Mouse (Mus musculus) heart, embryonic 13.5 days (tissue): ENCODE data around the gene AC161166.1. TPM values are rescaled to one million over a fixed set of nuclear protein-coding genes. Genes with fewer than 3 reads are reported as not detected.
"Not testable (repeated sequence)": the region's sequence is repeated elsewhere in the genome, so short reads cannot be mapped to it uniquely, and the experiment has no call there.

Experiments
- ATAC-seq: fragments of 200-750 bp; cut with Nextera tagmentation; 2 replicates; pipeline ENCODE4 v1.8.0; 2017; ENCODE audit warnings: moderate TSS enrichment; ENCODE audit not compliant: insufficient number of reproducible peaks, low FRiP score, low TSS enrichment; ENCODE audit errors: extremely low read depth
- H3K27ac ChIP-seq: fragments of 300-500 bp; sonication (generic); replicated peaks from 2 replicates; pipeline ENCODE4 v1.5.1; 2015; ENCODE audit warnings: moderate library complexity, mild to moderate bottlenecking, inconsistent platforms
- H3K27me3 ChIP-seq: fragments of 300-500 bp; sonication (generic); replicated peaks from 2 replicates; pipeline ENCODE4 v1.6.1; 2015; ENCODE audit warnings: mild to moderate bottlenecking, inconsistent platforms
- H3K36me3 ChIP-seq: fragments of 300-500 bp; sonication (generic); 2 replicates; pipeline ENCODE4 v1.6.1; 2015; ENCODE audit warnings: mild to moderate bottlenecking, inconsistent platforms
- H3K4me1 ChIP-seq: fragments of 300-500 bp; sonication (generic); 2 replicates; pipeline ENCODE4 v1.6.1; 2015; ENCODE audit warnings: inconsistent platforms
- H3K4me2 ChIP-seq: fragments of 300-500 bp; sonication (generic); 2 replicates; pipeline ENCODE4 v1.6.1; 2015; ENCODE audit warnings: inconsistent platforms, mild to moderate bottlenecking, moderate library complexity
- H3K4me3 ChIP-seq: fragments of 300-500 bp; sonication (generic); 2 replicates; pipeline ENCODE4 v1.5.1; 2015; ENCODE audit warnings: moderate library complexity, mild to moderate bottlenecking, inconsistent platforms
- H3K9ac ChIP-seq: fragments of 300-500 bp; sonication (generic); 2 replicates; pipeline ENCODE4 v1.6.1; 2015; ENCODE audit warnings: inconsistent platforms, mild to moderate bottlenecking, moderate library complexity
- H3K9me3 ChIP-seq: fragments of 300-500 bp; sonication (generic); 2 replicates; pipeline ENCODE4 v1.6.1; 2016; ENCODE audit warnings: inconsistent platforms
- WGBS: fragments of 180-500 bp; shearing (Covaris S2); methylation state at CpG from one replicate; pipeline ENCODE4 v1.1.7; 2015; ENCODE audit warnings: mixed read lengths; 5-methylcytosine and 5-hydroxymethylcytosine counted together
- polyA plus RNA-seq: library from polyadenylated mRNA; unstranded; fragments of >200 nt; fragmentation: Nextera tagmentation; extraction: Ambion mirVana; gene quantifications from 2 replicates; pipeline ENCODE4 v1.2.1, GENCODE M21; 2015

Gene AC161166.1
- polyA plus RNA-seq, 1 experiment from 2014 or later: 0.17 TPM

DNA sequence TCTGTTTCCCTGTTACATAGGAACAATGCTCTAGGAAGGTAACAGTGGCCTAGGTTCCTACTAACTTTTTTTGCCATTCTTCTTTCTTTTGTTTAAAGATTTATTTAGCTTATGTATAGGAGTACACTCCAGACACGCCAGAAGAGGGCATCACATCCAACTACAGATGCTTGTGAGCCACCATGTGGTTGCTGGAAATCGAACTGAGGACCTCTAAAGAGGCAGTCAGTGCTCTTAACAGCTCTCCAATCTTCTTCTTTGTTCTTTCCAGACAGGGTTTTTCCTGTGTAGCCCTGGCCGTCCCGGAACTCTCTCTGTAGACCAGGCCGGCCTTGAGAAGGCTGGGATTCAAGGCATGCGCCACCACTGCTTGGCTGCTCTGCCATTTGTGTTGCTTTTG lies 12.7 kb upstream of the AC161166.1 start:
- Histone ChIP-seq H3K4me2 (no peak overlapping the region), H3K9me3 (no peaks in the 10 kb centered on the region), H3K4me1 (peaks cover 6% of the 10 kb centered on the region), H3K36me3 (no peaks in the 10 kb centered on the region), H3K9ac (no peak overlapping the region), H3K27me3 (peaks cover 3% of the 10 kb centered on the region; the same call in 1 of the 2 replicates), H3K27ac (no peak overlapping the region), H3K4me3 (no peak overlapping the region)
- ATAC-seq: no peak
- 68% methylated on average over 6 of the region's 6 CpGs for WGBS

DNA sequence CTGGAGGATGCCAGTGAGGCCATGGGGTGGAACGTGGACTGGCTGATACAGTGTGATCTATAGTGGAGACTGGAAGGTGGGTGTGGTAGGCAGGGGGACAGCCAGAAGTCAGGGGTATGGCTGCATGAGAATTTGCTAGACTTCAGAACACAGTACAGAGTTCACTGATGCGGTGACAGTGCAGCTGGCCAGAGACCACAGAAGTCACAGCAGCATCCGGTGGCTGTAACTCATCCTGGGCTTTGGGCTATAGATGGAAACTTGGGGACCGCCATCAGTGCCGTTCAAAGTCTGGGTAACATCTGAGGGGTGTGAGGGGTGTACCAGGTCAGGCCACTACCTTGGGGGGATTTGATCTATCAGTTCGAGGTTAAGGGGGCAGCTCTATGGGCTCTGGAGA lies 11.5 kb upstream of the AC161166.1 start:
- H3K4me1 ChIP-seq: no peaks in the 10 kb centered on the region
- peaks cover 3% of the 10 kb centered on the region; the same call in 1 of the 2 replicates for H3K27me3 ChIP-seq
- 81% methylated on average over 6 of the region's 6 CpGs for WGBS
- ATAC-seq: no peak
- H3K9me3 ChIP-seq: no peaks in the 10 kb centered on the region
- H3K36me3 ChIP-seq: no peaks in the 10 kb centered on the region
- no peak overlapping the region for H3K9ac ChIP-seq
- no peak overlapping the region for H3K27ac ChIP-seq
- H3K4me2 ChIP-seq: no peak overlapping the region
- no peak overlapping the region for H3K4me3 ChIP-seq

DNA sequence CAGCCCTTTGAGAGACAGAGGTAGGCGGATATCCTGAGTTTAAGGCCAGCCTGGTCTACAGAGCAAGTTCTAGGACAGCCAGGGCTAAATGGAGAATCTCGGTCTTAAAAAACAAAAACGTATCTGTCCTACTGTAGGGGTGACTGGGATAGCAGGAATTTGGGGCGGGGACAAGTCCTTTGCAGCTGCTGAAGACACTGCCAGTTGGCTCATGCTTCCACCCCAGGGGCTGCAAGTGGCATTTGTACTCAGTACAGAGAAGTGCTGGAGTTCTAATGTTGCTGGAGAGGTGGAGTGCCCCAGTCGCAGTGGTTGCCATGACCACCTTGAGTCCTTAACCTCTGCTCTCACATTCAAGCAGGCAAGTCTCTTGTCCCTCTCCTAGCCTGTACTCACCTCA lies 10.6 kb upstream of the AC161166.1 start:
- Histone ChIP-seq H3K4me2 (no peak overlapping the region), H3K36me3 (no peaks in the 10 kb centered on the region), H3K9ac (no peak overlapping the region), H3K4me1 (no peaks in the 10 kb centered on the region), H3K27me3 (peaks cover 3% of the 10 kb centered on the region; the same call in 1 of the 2 replicates), H3K27ac (no peak overlapping the region), H3K9me3 (no peaks in the 10 kb centered on the region), H3K4me3 (no peak overlapping the region)
- 47% methylated on average over 5 of the region's 5 CpGs for WGBS
- no peak for ATAC-seq

DNA sequence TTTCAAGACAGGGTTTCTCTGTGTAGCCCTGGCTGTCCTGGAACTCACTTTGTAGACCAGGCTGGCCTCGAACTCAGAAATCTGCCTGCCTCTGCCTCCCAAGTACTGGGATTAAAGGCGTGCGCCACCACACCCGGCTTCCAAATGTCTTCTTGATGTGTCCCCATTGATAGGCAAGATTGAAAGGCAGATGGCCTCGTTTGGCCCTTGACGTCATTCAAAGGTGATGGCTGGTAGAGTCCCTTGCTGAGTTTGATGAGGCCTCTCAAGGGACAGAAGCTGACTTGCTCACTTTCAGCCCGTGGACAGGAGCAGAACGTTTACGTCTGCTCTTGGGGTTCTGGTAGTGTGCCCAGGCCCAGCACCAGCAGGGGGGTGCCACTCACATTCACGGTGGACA lies 7.8 kb upstream of the AC161166.1 start:
- H3K4me3 ChIP-seq, H3K9ac ChIP-seq, H3K27ac ChIP-seq, H3K27me3 ChIP-seq, H3K4me2 ChIP-seq, ATAC-seq, H3K9me3 ChIP-seq, H3K4me1 ChIP-seq: not testable (repeated sequence)
- 78% methylated on average over 10 of the region's 10 CpGs for WGBS
- H3K36me3 ChIP-seq: peaks cover 19% of the 10 kb centered on the region

DNA sequence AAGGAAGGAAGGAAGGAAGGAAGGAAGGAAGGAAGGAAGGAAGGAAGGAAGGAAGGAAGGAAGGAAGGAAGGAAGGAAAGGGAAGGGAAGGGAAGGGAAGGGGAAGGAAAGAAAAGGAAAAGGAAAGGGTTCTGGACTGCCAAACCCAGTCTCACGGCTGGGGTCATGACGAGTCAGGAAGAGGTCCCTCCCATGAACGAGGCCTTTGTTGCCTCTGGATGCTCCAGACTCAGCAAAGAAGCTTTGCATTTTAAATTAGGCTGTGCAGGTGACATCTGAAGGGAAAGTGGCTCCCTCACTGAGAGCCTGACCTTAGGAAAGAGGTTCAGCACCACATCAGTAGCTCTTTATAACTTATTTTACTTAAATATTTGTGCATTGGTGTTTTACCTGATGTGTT lies 6.9 kb upstream of the AC161166.1 start:
- 59% methylated on average over 3 of the region's 3 CpGs for WGBS
- ATAC-seq: no peak
- no peaks in the 10 kb centered on the region for H3K4me1 ChIP-seq
- no peak overlapping the region for H3K27ac ChIP-seq
- H3K27me3 ChIP-seq: peaks cover 3% of the 10 kb centered on the region; the same call in 1 of the 2 replicates
- H3K9ac ChIP-seq: no peak overlapping the region
- no peak overlapping the region for H3K4me2 ChIP-seq
- H3K36me3 ChIP-seq: peaks cover 23% of the 10 kb centered on the region
- no peaks in the 10 kb centered on the region for H3K9me3 ChIP-seq
- H3K4me3 ChIP-seq: no peak overlapping the region

DNA sequence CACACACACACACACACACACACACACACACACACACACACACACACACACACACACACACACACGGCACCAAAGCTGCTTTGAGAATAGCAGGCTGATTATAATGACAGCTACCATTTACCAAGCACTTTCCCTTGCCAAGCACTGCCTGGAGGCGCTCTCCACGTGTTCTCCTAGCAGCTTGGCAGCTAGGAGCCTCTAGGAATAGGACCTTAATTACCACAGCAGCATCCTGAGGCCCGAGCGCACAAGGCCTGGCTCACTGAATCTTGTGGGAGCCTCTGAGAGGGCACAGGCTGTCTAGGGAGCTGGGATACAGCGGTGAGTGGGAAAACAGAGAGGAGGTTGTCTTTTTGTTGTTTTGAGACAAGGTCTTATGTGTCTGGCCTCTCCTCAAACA lies 5.4 kb upstream of the AC161166.1 start:
- Histone ChIP-seq H3K27me3 (no peaks in the 10 kb centered on the region), H3K27ac (no peak overlapping the region), H3K9me3 (no peaks in the 10 kb centered on the region), H3K9ac (no peak overlapping the region), H3K4me3 (no peak overlapping the region), H3K4me1 (no peaks in the 10 kb centered on the region), H3K36me3 (peaks cover 23% of the 10 kb centered on the region), H3K4me2 (no peak overlapping the region)
- 58% methylated on average over 6 of the region's 6 CpGs for WGBS
- no peak for ATAC-seq

DNA sequence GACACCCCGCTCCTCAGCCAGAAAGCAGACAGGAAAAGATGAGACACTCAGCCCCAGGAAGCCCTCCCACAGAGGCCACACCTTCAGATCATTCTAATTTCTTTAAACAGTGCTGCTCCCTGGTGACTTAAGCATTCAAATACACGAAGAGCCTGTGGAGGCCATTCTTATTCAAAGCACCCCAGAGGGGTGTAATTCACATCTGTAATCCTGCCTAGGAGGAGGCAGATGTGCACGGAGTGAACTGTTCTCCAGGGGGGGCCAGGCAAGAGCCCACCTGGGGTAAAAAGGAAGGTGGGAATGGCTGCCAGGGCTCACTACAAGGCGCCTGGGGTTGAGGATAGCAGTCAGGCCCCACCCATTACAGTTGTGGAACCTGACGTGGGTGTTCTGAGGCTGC lies 4.8 kb upstream of the AC161166.1 start:
- Histone ChIP-seq H3K27ac (no peak overlapping the region), H3K36me3 (peaks cover 23% of the 10 kb centered on the region), H3K4me3 (no peak overlapping the region), H3K27me3 (no peaks in the 10 kb centered on the region), H3K9me3 (no peaks in the 10 kb centered on the region), H3K4me1 (no peaks in the 10 kb centered on the region), H3K9ac (no peak overlapping the region), H3K4me2 (no peak overlapping the region)
- no peak for ATAC-seq
- WGBS: 50% methylated on average over 5 of the region's 5 CpGs

DNA sequence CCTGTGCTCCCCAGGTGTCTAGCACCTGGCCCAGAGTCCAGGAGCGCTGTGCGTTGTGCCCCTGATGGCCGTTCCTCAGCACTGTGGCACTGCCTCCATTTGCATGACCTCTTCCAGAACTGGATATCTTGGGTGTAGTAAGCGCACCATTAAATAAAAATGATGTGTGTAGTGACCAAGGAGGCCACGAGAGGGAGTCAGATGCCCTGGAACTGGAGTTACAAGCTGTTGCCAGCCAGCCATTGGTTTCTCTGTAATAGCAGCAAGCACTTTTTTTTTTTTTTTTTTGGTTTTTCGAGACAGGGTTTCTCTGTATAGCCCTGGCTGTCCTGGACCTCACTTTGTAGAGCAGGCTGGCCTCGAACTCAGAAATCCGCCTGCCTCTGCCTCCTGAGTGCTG lies 4.1 kb upstream of the AC161166.1 start:
- not testable (repeated sequence) for H3K4me1 ChIP-seq, H3K4me2 ChIP-seq, ATAC-seq, H3K9me3 ChIP-seq, H3K9ac ChIP-seq, H3K27me3 ChIP-seq, H3K27ac ChIP-seq, H3K4me3 ChIP-seq
- WGBS: 60% methylated on average over 8 of the region's 8 CpGs
- peaks cover 23% of the 10 kb centered on the region for H3K36me3 ChIP-seq

DNA sequence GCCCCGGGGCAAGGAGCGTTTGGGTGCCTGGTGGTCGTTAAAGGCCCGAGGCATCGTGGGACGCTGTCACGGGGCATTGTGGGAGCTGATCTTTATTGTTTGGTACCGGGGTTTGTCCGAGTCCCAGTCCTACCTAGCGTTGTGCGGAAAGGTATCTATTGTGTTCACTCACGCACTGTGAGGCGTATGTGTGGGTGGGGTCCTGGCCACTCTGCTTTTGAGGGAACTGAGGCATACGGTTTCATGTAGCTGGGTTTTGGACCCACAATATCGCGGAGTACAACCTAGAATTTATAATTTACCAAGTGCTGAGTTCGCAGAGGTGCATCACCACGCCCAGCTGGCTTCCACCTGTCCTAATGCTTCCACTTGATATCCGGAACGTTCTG lies 4.5 kb downstream of the AC161166.1 start:
- WGBS: 2% methylated on average over 20 of the region's 20 CpGs
- Histone ChIP-seq H3K27ac (peak overlapping the region; percentile 99), H3K4me2 (peak overlapping the region; percentile 88), H3K9ac (peak overlapping the region; percentile 95), H3K9me3 (no peaks in the 10 kb centered on the region), H3K27me3 (peaks cover 17% of the 10 kb centered on the region), H3K4me3 (peak overlapping the region; percentile 76), H3K4me1 (peaks cover 37% of the 10 kb centered on the region), H3K36me3 (peaks cover 3% of the 10 kb centered on the region)
- ATAC-seq: no peak

DNA sequence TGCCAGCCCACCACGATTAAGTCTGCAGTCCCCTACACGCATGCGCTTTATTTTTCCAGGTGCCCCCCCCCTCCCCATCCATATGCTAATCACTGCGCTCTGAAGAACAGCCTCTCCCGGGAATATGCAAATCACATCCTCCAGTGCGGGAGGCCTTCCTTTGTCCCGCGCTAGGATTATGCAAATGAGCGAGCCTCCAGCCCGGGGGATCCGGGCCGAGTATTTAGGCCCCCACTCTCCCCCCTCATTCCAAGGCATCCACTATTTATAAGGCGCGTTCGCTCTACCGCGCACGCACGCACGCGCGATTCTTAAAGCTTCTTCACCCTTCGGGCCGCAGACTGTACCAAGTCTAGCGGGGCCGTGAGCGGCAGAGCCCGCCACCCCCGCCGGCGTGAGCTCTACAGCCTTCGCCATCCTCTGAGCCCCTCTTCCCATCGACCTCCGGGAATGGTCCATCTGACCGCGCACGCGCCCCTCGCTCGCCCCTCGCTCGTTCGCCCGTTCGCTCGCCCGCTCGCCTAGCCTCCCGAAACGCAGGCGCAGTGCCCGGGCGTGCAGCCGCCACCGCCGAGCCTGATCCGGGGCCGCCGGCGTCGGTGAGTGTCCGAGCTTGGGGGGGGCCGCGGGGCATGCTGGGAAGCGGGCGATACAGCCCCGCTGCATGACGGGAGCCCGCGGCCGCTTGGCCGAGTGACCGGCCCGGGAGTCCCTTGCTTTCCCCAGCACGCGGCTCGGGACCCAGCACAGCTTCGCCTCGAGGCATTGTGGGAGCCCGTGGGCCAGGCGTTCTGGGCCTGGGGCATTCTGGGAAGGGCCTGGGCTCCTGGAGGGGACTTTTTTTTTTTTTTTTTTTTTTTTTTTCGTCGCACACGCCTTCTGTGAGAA lies 5.2 kb downstream of the AC161166.1 start, which contains the start of gene Zfp428:
Gene Zfp428, plus strand, starts transcription at position 169 of the 888 bp plus-strand sequence.
- H3K4me2 ChIP-seq: peak within 1 kb of the TSS; percentile 88
- H3K27ac ChIP-seq: peak within 1 kb of the TSS; percentile 99
- H3K4me3 ChIP-seq: peak within 1 kb of the TSS; percentile 76
- H3K36me3 ChIP-seq: peaks cover 3% of the 10 kb centered on the region
- H3K4me1 ChIP-seq: peaks cover 37% of the 10 kb centered on the region
- WGBS: under 1% methylated on average over 74 of the region's 84 CpGs
- peak; percentile 70 for ATAC-seq
- H3K9me3 ChIP-seq: no peaks in the 10 kb centered on the region
- peak within 1 kb of the TSS; percentile 95 for H3K9ac ChIP-seq
- peaks cover 24% of the 10 kb centered on the region for H3K27me3 ChIP-seq

DNA sequence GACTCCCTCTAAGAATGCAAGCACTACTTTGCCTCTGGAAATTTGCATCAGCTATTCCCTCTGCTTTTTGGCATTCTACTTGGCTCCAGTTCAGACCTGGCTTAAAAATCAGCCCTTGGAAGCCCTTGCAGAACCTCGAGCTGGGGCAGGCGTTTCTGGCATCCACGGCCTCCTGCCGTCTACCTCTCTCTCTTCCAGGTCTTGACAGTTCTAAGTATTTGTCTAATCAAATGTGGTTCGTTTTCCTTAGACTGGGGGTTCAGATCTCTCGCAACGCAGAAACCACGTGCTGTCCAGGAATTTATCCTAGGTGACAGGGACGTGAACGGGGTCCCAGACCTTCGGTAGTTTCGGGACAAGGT lies 5.8 kb downstream of the AC161166.1 start:
- Histone ChIP-seq H3K27me3 (peaks cover 30% of the 10 kb centered on the region), H3K4me2 (peak overlapping the region; percentile 88), H3K27ac (peak overlapping the region; percentile 99), H3K9me3 (no peaks in the 10 kb centered on the region), H3K4me1 (peaks cover 37% of the 10 kb centered on the region), H3K36me3 (peaks cover 3% of the 10 kb centered on the region), H3K4me3 (peak overlapping the region; percentile 76), H3K9ac (peak overlapping the region; percentile 95)
- ATAC-seq: no peak
- 2% methylated on average over 12 of the region's 12 CpGs for WGBS

DNA sequence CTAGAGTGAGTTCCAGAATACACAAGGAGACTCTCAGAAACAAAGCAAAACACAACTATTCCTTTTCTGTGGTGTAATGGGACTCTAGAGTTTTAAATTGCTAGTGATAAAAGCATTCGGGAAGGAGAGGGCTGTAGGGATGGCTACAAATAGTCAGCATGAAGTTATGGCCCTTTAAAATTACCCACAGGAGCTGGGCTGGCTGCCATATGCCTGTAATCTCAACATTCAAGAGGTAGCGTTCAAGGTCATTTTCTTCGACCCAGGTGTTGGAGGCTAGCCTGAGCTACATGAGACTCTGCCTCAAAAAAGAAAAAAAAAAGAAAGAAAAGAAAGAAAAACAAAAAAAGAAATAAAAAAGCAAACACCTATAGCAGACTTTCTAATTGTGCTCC lies 6.2 kb downstream of the AC161166.1 start:
- Histone ChIP-seq H3K36me3 (peaks cover 3% of the 10 kb centered on the region), H3K27me3 (peaks cover 34% of the 10 kb centered on the region), H3K9me3 (no peaks in the 10 kb centered on the region; the same call in 1 of the 2 replicates), H3K9ac (peak overlapping the region; percentile 95), H3K27ac (peak overlapping the region; percentile 99), H3K4me2 (peak overlapping the region; percentile 88), H3K4me1 (peaks cover 37% of the 10 kb centered on the region), H3K4me3 (peak overlapping the region; percentile 76)
- ATAC-seq: no peak
- 3% methylated on average over 3 of the region's 3 CpGs for WGBS
